Mouse (Mus musculus) heart, postnatal 0 days (tissue): ENCODE data around the gene Mb. TPM values are rescaled to one million over a fixed set of nuclear protein-coding genes. Genes with fewer than 3 reads are reported as not detected.
A peak's percentile ranks its signal among the peaks of the same experiment; 100 is the strongest.

Experiments used
- ATAC-seq: fragments of 200-750 bp; cut with Nextera tagmentation; 2 replicates; pipeline ENCODE4 v1.8.0; 2017; ENCODE audit warnings: low read depth, moderate number of reproducible peaks, moderate library complexity; ENCODE audit not compliant: insufficient read depth
- DNase-seq: peaks from one replicate; pipeline ENCODE4 v3.0.0-alpha.2; 2016; ENCODE audit warnings: low spot score
- H3K27ac ChIP-seq: fragments of 300-500 bp; sonication (generic); 2 replicates; pipeline ENCODE4 v1.5.1; 2014; ENCODE audit warnings: low read depth, mild to moderate bottlenecking
- H3K27me3 ChIP-seq: fragments of 300-500 bp; sonication (generic); 2 replicates; pipeline ENCODE4 v1.6.1; 2014; ENCODE audit warnings: low read length, mixed read lengths; ENCODE audit not compliant: control insufficient read depth, insufficient read depth
- H3K36me3 ChIP-seq: fragments of 300-500 bp; sonication (generic); replicated peaks from 2 replicates; pipeline ENCODE4 v1.6.1; 2014; ENCODE audit warnings: low read length, mixed read lengths; ENCODE audit not compliant: control insufficient read depth, insufficient read depth
- H3K4me1 ChIP-seq: fragments of 300-500 bp; sonication (generic); 2 replicates; pipeline ENCODE4 v1.6.1; 2014; ENCODE audit warnings: antibody characterized with exemption; ENCODE audit not compliant: control insufficient read depth, insufficient read depth
- H3K4me2 ChIP-seq: fragments of 300-500 bp; sonication (generic); 2 replicates; pipeline ENCODE4 v1.6.1; 2014; ENCODE audit warnings: low read depth, mild to moderate bottlenecking, low read length, moderate library complexity
- H3K4me3 ChIP-seq: fragments of 300-500 bp; sonication (generic); 2 replicates; pipeline ENCODE4 v1.5.1; 2014; ENCODE audit warnings: low read depth, low read length
- H3K9ac ChIP-seq: fragments of 300-500 bp; sonication (generic); replicated peaks from 2 replicates; pipeline ENCODE4 v1.6.1; 2014; ENCODE audit warnings: low read depth, low read length, mixed read lengths
- H3K9me3 ChIP-seq: fragments of 300-500 bp; sonication (generic); replicated peaks from 2 replicates; pipeline ENCODE4 v1.6.1; 2016; ENCODE audit warnings: low read length; ENCODE audit not compliant: control insufficient read depth
- CTCF ChIP-seq: IDR thresholded peaks from 2 replicates; pipeline ENCODE4 v1.5.1; 2016; ENCODE audit warnings: antibody characterized with exemption, control low read depth, low read depth
- EP300 ChIP-seq: IDR thresholded peaks from 2 replicates; pipeline ENCODE4 v1.6.1; 2016; ENCODE audit warnings: antibody characterized with exemption, low read depth
- WGBS: fragments of 180-500 bp; shearing (Covaris S2); extraction: QIAGEN DNeasy Blood & Tissue Kit; methylation state at CpG from one replicate; pipeline ENCODE4 v1.1.7; 2014; 5-methylcytosine and 5-hydroxymethylcytosine counted together
- polyA plus RNA-seq: library from polyadenylated mRNA; unstranded; fragments of >200 nt; fragmentation: Nextera tagmentation; extraction: Ambion mirVana; gene quantifications from 2 replicates; pipeline ENCODE4 v1.2.1, GENCODE M21; 2015
- total RNA-seq: library from RNA; depleted of rRNA; stranded (reverse); fragments of >200 nt; gene quantifications from 2 replicates; pipeline ENCODE4 v1.2.3, GENCODE M21; 2014; ENCODE audit warnings: low replicate concordance

Mb gene
- total and polyA plus RNA-seq, 2 experiments from 2014 or later, result 4,151 to 5,889 TPM

DNA sequence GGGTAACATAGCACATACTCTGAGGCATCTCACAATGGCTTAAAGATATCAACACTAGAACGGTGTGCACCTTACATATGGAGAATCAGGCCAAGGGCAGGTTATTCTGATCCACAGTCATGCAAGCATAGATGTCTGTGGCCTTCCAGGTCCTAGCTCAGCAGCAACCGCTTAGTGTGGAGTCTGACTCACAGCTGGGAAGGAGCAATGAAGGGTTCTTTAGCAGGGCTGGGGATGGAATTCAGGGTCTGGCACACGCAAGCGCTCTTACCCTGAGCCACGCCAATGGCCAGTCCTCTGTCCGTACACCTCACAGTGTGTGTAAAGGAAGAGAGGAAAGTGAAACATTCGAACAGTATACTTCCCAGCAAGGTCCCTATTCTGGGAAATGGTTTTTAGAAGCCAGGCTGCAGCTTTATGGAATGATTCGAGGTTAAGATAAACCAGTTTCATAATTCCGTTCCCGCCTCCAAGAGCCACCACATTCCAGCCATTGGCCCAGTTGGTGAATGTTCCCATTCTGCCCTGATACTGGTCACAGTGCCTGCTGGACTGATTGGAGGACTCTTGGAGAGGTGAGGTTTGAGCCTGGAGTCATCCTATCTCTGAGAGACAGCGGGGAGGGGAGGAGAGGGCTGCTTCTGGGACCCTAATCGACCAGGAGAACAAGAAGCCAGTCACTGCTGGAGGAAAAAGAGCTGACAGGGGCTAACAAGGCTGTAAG, 5.7 kb downstream of the Mb start, which contains the start of gene Apol6:
Gene Apol6, plus strand, starts transcription at position 133 of the 724 bp plus-strand sequence.
- no peak for TF ChIP-seq CTCF
- no peak for TF ChIP-seq EP300
- 64% methylated on average over 12 of the region's 12 CpGs for WGBS

DNA sequence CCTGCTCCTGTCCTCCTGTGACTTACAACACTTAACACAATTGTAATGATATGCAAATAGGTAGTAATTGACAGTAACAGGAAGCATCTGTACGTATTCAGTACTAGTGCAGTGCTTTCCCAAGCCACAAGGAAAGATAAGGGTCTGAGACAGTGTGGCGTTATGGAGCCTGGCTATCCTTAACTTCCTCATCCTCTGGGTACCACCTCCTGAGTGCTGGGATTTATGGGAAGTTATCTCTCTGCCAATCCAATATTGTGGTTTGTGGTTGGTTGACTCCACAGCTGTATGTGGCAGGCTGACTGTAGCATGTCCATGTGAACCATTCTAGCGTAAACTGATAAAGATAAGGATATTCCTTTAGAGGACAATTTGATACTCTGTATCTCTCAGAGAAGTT, 9.7 kb downstream of the Mb start:
- no peak overlapping the region for H3K9ac ChIP-seq
- no peak overlapping the region for H3K4me3 ChIP-seq
- TF ChIP-seq CTCF (no peak), EP300 (no peak)
- H3K27ac ChIP-seq, result peak overlapping the region; percentile 52; the same call in 1 of the 2 replicates
- H3K9me3 ChIP-seq, result no peaks in the 10 kb centered on the region
- H3K4me2 ChIP-seq, result no peak overlapping the region
- H3K36me3 ChIP-seq, result no peaks in the 10 kb centered on the region
- H3K27me3 ChIP-seq, result no peaks in the 10 kb centered on the region
- H3K4me1 ChIP-seq, result peaks cover 38% of the 10 kb centered on the region
- ATAC-seq, result no peak
- WGBS, result 52% methylated on average over 3 of the region's 3 CpGs
- DNase-seq, result no peak

More for the DNA sequence above, 5.7 kb downstream of the Mb start, which contains the start of gene Apol6:
- Histone ChIP-seq H3K36me3 (no peaks in the 10 kb centered on the region), H3K9ac (no peak within 1 kb of the TSS), H3K27me3 (no peaks in the 10 kb centered on the region), H3K4me2 (no peak within 1 kb of the TSS), H3K9me3 (no peaks in the 10 kb centered on the region), H3K27ac (0 out of 2 replicates have a peak within 1 kb of the TSS, but pooled peaks have one; percentile 13), H3K4me3 (no peak within 1 kb of the TSS), H3K4me1 (peaks cover 12% of the 10 kb centered on the region; the same call in 1 of the 2 replicates)
- DNase-seq (no peak), ATAC-seq (no peak)

DNA sequence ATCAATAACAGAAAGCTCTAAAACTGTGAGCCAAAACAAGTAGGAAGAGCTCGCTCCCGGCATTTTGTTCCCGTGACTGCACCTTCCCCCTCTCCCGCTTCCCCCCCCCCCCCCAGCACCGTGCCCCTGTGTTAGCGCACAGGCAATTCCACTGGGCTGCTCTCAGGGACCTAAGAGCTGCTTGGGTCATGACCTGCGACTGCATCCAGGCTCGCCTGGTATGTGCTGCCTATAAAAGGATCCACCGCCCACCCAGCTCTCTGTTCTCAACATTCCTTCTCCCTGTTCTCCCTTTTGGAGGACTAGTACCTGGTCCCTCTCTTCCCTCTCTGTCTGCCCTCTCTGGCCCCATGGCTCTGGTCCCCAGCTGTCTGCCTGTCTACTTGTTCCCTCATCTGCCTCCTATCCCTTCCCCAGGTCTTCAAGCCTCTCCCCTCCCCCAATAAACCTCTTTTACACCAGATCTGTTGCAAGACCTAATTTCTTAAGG, 11.2 kb downstream of the Mb start:
- H3K9ac ChIP-seq, result no peak overlapping the region
- H3K9me3 ChIP-seq, result no peaks in the 10 kb centered on the region
- H3K27ac ChIP-seq, result no peak overlapping the region
- no peak for TF ChIP-seq EP300
- no peak for TF ChIP-seq CTCF
- WGBS, result 70% methylated on average over 8 of the region's 9 CpGs
- no peaks in the 10 kb centered on the region for H3K27me3 ChIP-seq
- no peak overlapping the region for H3K4me2 ChIP-seq
- H3K4me3 ChIP-seq, result no peak overlapping the region
- ATAC-seq, result no peak
- no peak for DNase-seq
- H3K4me1 ChIP-seq, result peaks cover 44% of the 10 kb centered on the region
- no peaks in the 10 kb centered on the region for H3K36me3 ChIP-seq

DNA sequence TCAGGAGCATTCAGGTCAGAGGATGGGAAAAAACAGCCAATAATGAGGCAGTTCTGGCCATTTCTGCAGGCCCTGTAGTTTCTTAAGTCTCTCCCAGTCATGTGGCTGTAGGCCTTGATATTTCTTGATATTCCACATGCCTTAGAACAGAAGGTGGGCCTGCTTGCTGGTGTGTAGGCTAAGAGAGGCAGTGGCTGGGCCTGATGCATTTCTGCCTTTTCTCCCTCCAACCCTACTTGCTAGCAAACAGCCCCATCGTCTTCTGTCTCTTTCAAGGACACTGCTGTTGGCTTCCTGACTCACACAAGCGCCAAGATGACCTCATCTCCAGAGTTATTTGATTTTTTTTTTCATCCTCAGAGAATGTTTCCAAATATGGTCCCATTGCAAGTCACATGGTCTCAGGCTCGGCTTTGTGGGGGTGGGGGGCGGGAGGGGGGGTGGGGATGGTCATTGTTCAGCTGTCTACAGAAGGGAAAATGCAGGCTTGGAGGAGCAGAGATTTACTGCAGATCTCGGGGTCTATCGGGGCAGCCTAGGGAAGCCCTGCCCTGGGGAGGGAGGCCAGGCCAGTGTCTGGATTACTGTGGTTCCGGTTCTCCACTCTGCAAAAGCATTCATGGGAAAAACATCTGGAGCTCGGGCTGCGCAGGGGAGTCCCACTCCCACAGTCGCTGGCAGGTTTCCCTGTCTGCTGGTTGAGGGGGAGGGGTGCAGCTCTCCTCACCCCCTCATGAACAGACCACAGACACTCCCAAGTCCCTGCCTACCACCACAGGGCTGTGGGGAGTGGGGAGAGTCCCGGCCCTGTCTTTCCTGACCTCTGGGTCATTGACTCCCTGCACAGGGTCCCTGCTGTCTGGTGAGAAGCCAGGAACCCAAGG, 12.9 kb downstream of the Mb start:
- WGBS, result 2% methylated on average over 11 of the region's 11 CpGs
- H3K4me3 ChIP-seq, result no peak overlapping the region
- peak; percentile 73 for ATAC-seq

DNA sequence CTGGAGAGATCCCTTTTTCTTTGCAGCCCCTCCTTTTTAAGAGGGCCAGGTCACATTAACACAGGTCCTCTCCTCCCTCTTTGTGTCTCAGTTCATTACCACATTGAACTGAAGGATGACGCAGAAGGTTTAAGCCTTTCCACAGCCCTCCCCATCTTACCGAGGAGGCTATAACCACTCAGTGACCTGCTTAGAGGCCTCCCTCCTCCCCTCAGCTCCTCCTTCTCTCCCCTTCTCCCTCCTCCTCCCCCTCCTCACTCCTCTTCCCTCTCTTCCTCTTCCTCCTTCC, 13.5 kb downstream of the Mb start:
- Histone ChIP-seq H3K9ac (peak overlapping the region; percentile 62), H3K9me3 (no peaks in the 10 kb centered on the region), H3K27me3 (no peaks in the 10 kb centered on the region), H3K36me3 (no peaks in the 10 kb centered on the region), H3K4me1 (peaks cover 44% of the 10 kb centered on the region), H3K27ac (peak overlapping the region; percentile 99), H3K4me2 (peak overlapping the region; percentile 3; the same call in 1 of the 2 replicates), H3K4me3 (no peak overlapping the region)
- peak; percentile 52; the same call in 1 of the 2 replicates for ATAC-seq
- peak; percentile 74 for DNase-seq
- 13% methylated on average over 2 of the region's 2 CpGs for WGBS
- TF ChIP-seq EP300 (no peak), CTCF (no peak)

More for the DNA sequence above, 12.9 kb downstream of the Mb start:
- Histone ChIP-seq H3K9ac (peak overlapping the region; percentile 62), H3K9me3 (no peaks in the 10 kb centered on the region), H3K4me2 (peak overlapping the region; percentile 3; the same call in 1 of the 2 replicates), H3K4me1 (peaks cover 44% of the 10 kb centered on the region), H3K36me3 (no peaks in the 10 kb centered on the region), H3K27me3 (no peaks in the 10 kb centered on the region), H3K27ac (peak overlapping the region; percentile 99)
- DNase-seq, result peak; percentile 96
- TF ChIP-seq EP300 (peak; percentile 72; the same call in 1 of the 2 replicates), CTCF (no peak)
